Mouse (Mus musculus): ENCODE data around the gene Gm6588.

Gm6588 gene

DNA sequence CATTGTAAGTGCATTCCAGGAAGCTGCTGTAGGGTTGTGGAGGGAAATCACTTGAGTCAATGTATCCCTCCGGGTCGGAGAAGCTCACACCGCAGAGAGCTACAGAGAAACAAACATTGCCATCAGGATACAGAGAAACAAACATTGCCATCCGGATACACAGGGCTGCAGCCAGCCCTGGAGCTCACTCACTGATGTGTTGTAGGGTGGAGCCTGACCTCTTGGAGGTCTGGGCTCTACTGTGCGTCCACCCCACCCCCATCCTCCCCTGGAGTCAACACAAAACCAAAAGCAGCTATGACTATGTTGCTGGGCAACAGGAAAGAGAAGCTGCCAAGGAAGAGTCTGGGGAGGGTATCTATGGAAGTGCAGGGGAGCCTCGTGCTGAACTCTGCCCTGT is 24.2 kb downstream of the Gm6588 start:
- no peak for DNase-seq

DNA sequence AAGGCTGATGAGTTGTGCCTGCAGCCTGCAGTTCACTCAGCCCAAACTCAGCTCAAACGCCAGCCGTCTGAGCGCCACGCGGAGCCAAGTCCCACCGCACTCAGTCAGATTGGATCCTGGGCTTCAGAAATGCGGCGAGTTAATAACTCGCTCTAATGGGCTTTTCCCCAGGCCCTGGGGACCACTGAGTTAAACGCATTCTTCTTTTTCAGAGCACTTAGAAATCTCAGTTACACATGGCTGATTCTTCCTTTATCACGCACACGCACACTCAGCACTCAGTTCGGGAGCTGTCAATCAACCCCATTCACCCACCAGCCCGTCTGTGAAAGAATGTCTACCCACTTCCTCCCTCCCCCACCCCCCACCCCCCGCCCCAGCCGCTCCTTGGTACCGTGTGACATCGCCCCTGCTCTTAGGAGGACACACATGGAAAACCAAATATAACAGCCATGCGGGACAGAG is 32.8 kb downstream of the Gm6588 start:
- DNase-seq: peak in 1 of 2 experiments; percentile 56

DNA sequence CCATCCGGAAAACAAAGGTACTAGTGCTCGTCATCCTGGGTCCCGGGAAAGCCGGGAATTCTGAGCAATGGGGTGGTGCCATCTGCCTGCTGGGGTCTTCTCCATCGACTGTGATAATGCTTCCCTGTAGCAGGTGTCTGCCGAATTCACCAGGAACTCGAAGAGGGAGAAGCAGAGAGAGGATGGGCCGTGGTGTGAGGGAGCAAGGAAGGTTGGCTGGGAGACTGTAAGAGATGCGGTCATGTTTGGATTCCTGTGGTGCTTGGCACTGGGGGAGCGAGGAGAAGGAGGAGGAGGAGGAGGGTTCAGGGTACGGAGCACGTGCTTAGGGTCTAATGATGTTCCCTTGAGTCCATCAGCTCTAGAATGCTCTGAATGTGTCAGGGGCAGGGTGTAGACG is 33.3 kb downstream of the Gm6588 start:
- no peak for DNase-seq

DNA sequence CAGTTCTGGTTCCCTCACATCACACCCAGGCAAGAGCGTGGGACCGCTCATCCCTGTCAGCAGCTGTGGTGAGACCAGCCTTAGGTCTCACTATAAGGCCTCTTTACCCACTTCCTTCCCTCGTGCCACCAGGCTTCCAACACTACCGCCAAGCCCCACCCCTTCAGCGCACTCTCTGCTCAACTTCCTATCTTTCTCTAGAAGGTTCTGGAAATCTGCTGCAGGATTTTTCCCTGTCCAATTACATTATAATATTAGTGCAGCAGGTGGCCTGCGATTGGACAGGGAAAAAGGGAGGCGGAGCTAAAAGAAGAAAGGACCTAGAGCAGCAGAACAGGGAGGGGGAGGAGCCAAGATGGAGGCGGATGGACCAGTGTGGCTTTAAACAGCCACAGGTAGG is 33.8 kb downstream of the Gm6588 start:
- DNase-seq: peak in 1 of 2 experiments; percentile 26

DNA sequence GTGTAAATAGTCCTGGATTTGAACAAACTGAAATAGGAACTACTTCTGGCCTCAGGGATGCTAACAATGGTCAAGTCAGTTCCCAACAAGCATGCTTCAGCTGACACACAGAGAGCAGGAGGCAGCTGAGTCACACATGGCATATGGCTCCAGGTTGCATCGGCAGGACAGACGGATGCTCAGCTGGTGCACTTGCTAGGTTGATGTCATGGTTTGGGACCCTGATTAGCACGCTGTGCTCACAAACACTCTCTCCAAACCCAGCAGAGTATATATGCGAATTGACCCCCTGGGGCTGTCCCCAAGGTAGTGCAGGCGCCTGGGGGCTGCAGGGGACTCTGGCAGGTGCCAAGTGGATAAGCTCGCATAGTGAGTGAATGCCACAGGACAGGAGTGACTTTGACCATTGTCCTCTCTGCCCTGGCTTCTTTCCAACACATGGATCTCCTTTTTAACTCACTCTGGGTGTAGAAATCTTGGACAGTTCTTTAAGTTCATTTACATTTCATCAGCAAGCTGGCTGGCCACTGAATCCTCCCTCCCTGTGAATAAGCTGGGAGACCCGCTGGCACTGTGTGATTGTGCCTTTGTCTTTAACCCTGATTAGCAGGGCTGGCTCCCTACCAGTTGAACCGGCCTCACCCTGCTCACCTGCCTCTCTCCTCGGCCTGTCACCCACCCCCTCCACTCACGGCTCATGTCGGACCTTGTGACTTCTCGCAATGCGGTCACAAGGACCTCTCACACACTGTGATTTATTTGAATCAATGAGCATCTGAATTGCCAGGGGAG is 35.9 kb downstream of the Gm6588 start:
- DNase-seq: peak in 1 of 2 experiments; percentile 16

DNA sequence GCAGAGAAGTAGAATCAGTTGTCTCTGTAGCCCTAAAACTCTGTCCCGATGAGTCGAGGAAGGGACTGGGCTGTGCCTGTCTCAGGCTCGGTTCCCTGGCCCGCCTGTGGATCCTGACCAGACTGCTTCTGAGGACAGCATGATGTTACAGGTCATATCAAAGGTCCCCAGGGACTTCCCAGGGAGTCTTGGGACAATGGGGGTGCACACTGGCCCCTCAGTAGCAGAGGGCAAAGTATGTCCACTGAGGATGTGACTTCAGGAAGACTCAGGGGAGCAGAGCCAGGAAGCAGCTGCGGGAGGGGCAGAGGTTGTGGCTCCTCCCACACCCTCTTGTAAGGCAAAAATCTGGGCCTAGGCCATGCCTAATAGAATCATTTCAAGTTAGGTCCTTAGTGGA is 37.2 kb downstream of the Gm6588 start:
- peak in 1 of 2 experiments; percentile 28 for DNase-seq

DNA sequence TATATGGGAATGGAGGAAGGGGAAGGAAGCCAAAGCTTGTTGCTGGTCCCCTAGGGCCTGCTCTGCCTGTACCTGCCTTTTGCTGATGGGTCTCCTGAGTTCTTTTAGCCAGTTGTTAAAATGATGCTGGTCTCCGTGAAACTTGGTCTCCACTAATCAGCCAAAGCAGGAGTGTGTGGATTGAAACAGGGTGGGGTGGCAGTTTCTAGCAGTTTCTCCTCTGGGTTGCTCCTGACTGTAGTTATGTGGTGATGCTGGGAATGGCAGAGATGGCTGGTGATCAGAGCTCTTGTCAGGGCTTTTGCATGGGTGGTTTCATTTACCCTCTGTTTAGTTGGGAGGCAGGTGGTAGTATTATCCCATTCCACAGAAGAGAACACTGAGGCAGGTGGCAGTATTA is 38.3 kb downstream of the Gm6588 start:
- no peak for DNase-seq

DNA sequence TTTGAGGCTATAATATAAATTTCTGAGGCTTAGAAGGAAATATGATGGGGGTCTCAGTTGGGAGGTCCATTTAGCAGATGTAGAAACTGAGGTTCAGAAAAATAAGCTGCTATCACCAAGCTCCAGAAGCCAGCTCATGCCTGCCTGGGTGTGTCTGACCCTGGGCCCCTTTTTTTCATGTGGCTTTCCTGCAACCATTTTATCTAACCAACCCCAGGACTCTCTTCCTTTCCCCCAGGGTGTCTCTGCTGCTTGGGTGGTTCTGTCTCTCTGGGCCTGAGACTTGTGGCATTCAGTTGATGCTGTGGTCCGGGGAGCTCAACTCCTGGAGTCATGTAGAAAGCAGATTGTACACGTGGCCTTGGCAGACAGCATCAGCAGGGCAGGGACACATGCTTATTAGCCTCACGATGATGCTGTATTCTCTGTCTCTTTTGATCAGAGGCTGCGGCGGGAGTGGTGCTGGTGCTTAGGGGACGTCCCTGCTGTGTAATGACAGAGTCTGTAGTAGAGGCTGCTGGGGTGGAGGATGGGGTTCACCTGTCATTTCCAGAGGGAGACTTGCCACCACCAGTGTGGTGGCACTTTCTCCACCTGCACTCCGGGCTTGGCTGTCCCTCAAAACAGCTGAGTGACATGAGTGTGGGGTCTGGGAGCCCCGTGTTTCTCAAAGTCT is 39.0 kb downstream of the Gm6588 start:
- DNase-seq: no peak

DNA sequence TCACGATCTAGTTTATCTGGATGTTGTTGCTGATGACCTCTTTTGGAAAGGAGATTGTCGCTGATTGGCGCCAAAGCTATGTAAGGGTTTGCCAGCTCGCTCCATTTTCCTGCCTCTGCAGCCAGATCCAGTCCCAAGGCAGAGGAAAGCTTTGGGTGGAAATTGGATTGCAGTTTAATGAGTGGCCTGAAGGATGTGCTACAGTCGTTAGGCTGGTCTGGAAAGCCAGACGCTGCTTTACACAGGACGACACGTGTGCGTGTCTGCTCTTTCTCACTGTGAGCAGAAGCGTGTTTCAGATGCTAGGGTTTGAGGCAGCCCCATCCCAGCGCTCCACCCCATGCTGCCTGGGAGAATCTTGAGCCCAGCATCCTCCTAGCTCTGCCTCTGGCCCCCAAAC is 42.3 kb downstream of the Gm6588 start:
- DNase-seq: no peak

DNA sequence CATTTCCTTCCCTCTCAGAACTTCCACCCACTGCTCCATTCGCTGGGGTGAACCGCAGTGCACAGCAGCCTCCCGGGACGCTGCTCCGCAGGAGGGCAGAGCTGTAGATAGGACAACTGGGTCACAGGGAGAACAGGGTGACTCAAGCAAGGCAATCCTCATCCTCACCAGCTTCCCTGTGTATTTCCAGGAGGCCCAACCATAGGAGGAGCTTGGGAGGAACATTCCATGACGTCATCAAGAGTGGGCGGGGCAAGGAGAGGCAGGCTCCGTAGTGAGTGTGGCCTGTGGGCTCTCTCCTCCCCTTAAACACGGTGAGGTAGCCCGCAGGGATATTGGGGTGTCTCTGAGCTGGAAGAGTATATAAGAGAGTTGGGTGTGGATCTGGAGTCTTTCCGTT is 44.3 kb downstream of the Gm6588 start:
- DNase-seq: peak; percentile 76 to 80

DNA sequence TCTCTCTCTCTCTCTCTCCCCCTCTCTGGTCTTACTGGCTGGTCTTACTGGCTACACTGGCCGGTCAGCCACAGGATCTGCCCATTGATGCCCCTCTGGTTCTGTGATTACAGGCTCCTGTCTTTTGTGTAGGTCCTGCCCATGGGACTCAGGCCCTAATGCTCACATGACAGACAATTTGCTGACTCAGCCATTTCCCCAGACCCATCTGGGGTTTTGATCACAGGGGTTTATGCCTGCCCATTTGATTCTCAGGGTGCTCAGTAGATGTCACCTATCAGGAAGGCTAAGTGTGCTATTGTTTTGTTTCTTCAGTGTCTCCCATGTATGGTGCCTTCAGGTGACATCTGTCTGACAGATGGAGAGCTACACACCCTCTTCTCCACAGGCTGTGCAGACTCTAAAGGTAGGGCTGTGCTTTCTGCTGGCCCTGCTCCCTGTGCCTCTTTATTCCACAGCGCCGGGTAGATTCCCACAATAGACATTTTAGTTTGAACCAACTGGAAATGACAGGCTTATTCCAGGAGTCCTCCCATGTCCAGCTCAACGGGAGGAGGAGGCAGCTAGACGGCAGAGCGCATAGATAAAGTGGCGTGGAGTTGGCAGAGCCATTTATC is 47.6 kb downstream of the Gm6588 start:
- no peak for DNase-seq

DNA sequence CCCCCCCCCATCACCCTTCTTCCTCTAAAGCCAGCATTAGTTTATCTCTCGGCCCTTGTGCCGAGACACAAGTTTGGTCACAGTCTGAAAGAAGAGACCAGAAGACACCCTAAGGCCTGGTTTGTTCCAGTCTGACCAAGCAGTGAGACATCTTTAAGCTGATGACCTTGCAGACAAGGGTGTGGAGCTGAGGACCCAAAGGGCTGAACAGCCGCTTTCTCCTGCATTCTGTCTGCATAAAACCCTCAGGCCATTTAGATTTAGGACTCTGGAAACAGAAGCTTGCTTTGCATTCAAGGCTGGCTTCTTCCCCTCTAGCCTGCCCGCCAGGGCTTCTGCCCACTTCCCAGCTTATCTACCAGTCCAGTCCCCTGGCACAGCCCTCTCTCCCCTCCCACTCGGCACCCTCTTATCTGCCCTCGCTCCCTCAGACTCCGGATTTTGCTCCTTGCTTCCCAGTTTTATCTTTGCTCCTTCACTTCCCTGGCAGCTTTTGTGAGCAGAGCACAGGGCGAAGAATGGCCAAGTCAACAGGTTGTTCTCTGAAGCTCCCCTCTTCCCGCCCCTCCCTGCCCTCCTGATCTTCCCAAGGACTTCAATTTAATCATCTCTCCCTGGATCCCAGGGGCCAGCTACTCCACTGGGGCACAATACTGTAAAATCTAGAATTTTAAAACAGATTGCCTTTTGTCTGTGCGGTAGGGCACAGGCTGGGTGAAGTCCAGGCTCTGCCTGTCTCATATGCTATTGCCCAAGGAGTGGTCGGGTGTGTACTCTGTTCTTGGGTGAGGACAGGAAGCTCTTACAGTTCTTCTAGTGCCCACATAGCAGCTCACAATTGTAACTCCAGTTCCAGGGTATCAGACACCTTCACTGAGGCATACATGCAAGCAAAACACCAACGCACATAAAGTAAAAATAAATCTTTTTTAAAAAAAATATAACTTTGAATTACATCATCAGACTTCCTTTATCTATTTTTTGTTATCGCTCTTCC is 50.0 kb downstream of the Gm6588 start:
- DNase-seq: no peak

DNA sequence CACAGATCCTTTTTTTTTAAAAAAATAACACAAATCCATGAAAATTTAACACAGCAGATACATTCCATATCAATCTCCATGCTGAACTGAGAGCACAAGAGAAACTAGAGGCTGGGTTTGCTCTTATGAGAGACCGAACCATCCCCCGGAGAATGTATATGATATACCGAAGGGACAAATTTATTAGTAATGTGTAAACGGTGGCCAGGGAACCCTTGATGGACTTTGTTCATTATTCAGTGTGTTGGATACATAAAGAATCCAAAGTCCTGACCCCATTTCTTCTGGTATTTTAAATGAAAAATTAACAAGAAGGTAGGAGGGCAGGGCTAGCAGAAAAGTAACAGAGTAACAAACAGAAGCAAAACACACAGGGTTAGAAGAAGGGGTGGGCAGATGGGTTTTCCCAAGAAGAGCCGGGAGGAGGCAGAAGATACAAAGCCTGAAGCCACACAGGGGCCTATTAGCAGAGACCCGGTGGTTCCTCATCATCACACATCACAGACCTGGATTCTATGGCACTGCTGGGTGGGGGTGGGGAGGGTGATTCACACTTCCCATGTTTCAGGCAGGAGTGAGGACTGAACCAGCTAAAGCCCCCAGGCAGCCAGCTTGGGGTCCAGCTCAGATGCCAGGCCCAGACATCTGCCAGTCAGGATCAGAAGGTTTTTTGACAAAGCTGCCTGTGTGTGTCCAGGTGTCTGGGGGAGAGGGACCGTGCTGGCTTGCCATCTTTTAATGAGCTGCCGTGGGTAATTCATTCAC is 50.9 kb downstream of the Gm6588 start:
- DNase-seq: peak in 1 of 2 experiments; percentile 28
